8 mouse cellular contexts compared by ENCODE assay signal in genomic region chr4:132309140-132309848, GRCm38 (mm10). TPM values are rescaled to one million over a fixed set of nuclear protein-coding genes. Genes with fewer than 3 reads are reported as not detected.
A peak's percentile ranks its signal among the peaks of the same experiment; 100 is the strongest.
DNase-seq lines count a peak whose midpoint lies in the region; ATAC-seq and TF ChIP-seq lines count a peak whose summit lies in the region.

No protein-coding gene starts in this region.

- peak; percentile 14; the same call in 1 of the 2 replicates for TF ChIP-seq CTCF in liver, embryonic 14.5 days (IDR thresholded peaks at IDR 0.05; ENCODE audit: low read depth)
- no peak for TF ChIP-seq CTCF in olfactory bulb, adult 2 months (IDR thresholded peaks at IDR 0.05; ENCODE audit: insufficient read depth, low read depth, low read length)

- under 1% methylated on average over 15 of the region's 15 CpGs for WGBS in heart, embryonic 16.5 days
- WGBS in liver, embryonic 14.5 days (ENCODE audit: insufficient replicate concordance): under 1% methylated on average over 15 of the region's 15 CpGs
- WGBS in olfactory bulb, adult 2 months: under 1% methylated on average over 15 of the region's 15 CpGs

- peak overlapping the region; percentile 98 for H3K9ac ChIP-seq in heart, embryonic 16.5 days (ENCODE audit: low read length)
- peak overlapping the region; percentile 88 for H3K9ac ChIP-seq in liver, embryonic 14.5 days (replicated peaks)

- H3K4me3 ChIP-seq in heart, embryonic 16.5 days (ENCODE audit: low read length): peak overlapping the region; percentile 92
- H3K4me3 ChIP-seq in liver, embryonic 14.5 days (ENCODE audit: insufficient read depth in 1 of 2, low read depth in 2 of 2, low read length in 2 of 2): peak overlapping the region; percentile 79 to 86
- H3K4me3 ChIP-seq in olfactory bulb, adult 2 months (ENCODE audit: insufficient read depth, low read depth, low read length): peak overlapping the region; percentile 58

- H3K36me3 ChIP-seq in heart, embryonic 16.5 days (ENCODE audit: control insufficient read depth, insufficient read depth): peaks cover 35% of the 10 kb centered on the region
- peaks cover 20% of the 10 kb centered on the region for H3K36me3 ChIP-seq in liver, embryonic 14.5 days (replicated peaks; ENCODE audit: control insufficient read depth, insufficient read depth, low read depth)

- peak overlapping the region; percentile 84 for H3K4me2 ChIP-seq in heart, embryonic 16.5 days (ENCODE audit: low read depth, low read length)
- peak overlapping the region; percentile 72 for H3K4me2 ChIP-seq in liver, embryonic 14.5 days (ENCODE audit: low read depth)

- ATAC-seq in heart, embryonic 16.5 days (replicated peaks; ENCODE audit: extremely low read depth, insufficient read depth, low FRiP score): no peak
- no peak for ATAC-seq in liver, embryonic 14.5 days (ENCODE audit: insufficient read depth)

- peaks cover 11% of the 10 kb centered on the region for H3K4me1 ChIP-seq in heart, embryonic 16.5 days (ENCODE audit: control insufficient read depth, insufficient read depth, low read length)
- peaks cover 3 to 20% of the 10 kb centered on the region in 2 experiments; a peak in 3 of 4 replicates for H3K4me1 ChIP-seq in liver, embryonic 14.5 days (replicated peaks; ENCODE audit: control insufficient read depth in 2 of 2, insufficient read depth in 2 of 2, low read length in 1 of 2)
- peaks cover 5% of the 10 kb centered on the region; the same call in 1 of the 2 replicates for H3K4me1 ChIP-seq in olfactory bulb, adult 2 months (ENCODE audit: control insufficient read depth, insufficient read depth, low read length)

- no peaks in the 10 kb centered on the region for H3K9me3 ChIP-seq in heart, embryonic 16.5 days (replicated peaks; ENCODE audit: control insufficient read depth, low read length)
- H3K9me3 ChIP-seq in liver, embryonic 14.5 days (ENCODE audit: control insufficient read depth, low read length): no peaks in the 10 kb centered on the region

- DNase-seq in cerebellum, postnatal 14 days: peak; percentile 31 to 46
- no peak for DNase-seq in cerebellum, adult 9-10 months
- DNase-seq in thymus, postnatal 14 days: peak; percentile 21
- DNase-seq in thymus, postnatal 0 days (ENCODE audit: low spot score): no peak
- peak in 2 of 3 experiments; percentile 42 to 44 for DNase-seq in liver, embryonic 14.5 days (ENCODE audit: low read depth in 3 of 3, low spot score in 3 of 3)
- DNase-seq in left cerebral cortex, adult 18-20 months (ENCODE audit: low spot score in 2 of 2): no peak

- 0 out of 2 replicates have a peak, but pooled peaks have one; percentile 14 for TF ChIP-seq EP300 in liver, embryonic 14.5 days (IDR thresholded peaks at IDR 0.05; ENCODE audit: low read depth)

- H3K27ac ChIP-seq in heart, embryonic 16.5 days (ENCODE audit: low read length): peak overlapping the region; percentile 94
- H3K27ac ChIP-seq in liver, embryonic 14.5 days: peak overlapping the region; percentile 75
- H3K27ac ChIP-seq in olfactory bulb, adult 2 months (ENCODE audit: insufficient read depth, low read depth, low read length): peak overlapping the region; percentile 59

- H3K27me3 ChIP-seq in heart, embryonic 16.5 days (ENCODE audit: control insufficient read depth, insufficient read depth, low read length): no peaks in the 10 kb centered on the region
- H3K27me3 ChIP-seq in liver, embryonic 14.5 days (ENCODE audit: control insufficient read depth, insufficient read depth, low read length): no peaks in the 10 kb centered on the region

- no peak for TF ChIP-seq POLR2A in olfactory bulb, adult 2 months (IDR thresholded peaks at IDR 0.05; ENCODE audit: insufficient read depth, low read depth, low read length)

RNA-seq across cellular contexts. Expression of gene Rab42, which starts 6.1 kb away (rescaled TPM):
- polyA plus RNA-seq in thymus, postnatal 0 days (2015; fragmentation: Nextera tagmentation; extraction: Ambion mirVana): 10.8 and 11.9 TPM in 2 replicates
- polyA plus RNA-seq in heart, embryonic 16.5 days (2015; fragmentation: Nextera tagmentation; extraction: Ambion mirVana): 2.1 and 2.6 TPM in 2 replicates
- polyA plus RNA-seq in liver, embryonic 14.5 days (2012; rRNA removed): 0.33 and 0.47 TPM in 2 replicates
- 0.25 and 0.27 TPM in 2 replicates for polyA plus RNA-seq in liver, embryonic 14.5 days (2014; fragmentation: Nextera tagmentation; extraction: Ambion mirVana)
- not detected in 2 replicates for polyA plus RNA-seq in olfactory bulb, adult 2 months (2012; ENCODE audit: insufficient read depth, insufficient read length, low replicate concordance, missing spikeins)
- 1 to 10 TPM; 1.9 to 2.7 TPM for total RNA-seq in left cerebral cortex, adult 18-20 months (2021)

RNA-seq across cellular contexts. Expression of gene Trnau1ap, which starts 20.0 kb away (rescaled TPM):
- polyA plus RNA-seq in thymus, postnatal 0 days (2015; fragmentation: Nextera tagmentation; extraction: Ambion mirVana): 53.2 and 55.1 TPM in 2 replicates
- polyA plus RNA-seq in heart, embryonic 16.5 days (2015; fragmentation: Nextera tagmentation; extraction: Ambion mirVana): 71.5 and 72.2 TPM in 2 replicates
- 7.0 and 8.8 TPM in 2 replicates for polyA plus RNA-seq in liver, embryonic 14.5 days (2012; rRNA removed)
- polyA plus RNA-seq in liver, embryonic 14.5 days (2014; fragmentation: Nextera tagmentation; extraction: Ambion mirVana): 36.6 and 36.7 TPM in 2 replicates
- polyA plus RNA-seq in olfactory bulb, adult 2 months (2012; ENCODE audit: insufficient read depth, insufficient read length, low replicate concordance, missing spikeins): not detected in 2 replicates
- 10 to 100 TPM; 24.3 to 26.2 TPM for total RNA-seq in left cerebral cortex, adult 18-20 months (2021)

RNA-seq across cellular contexts. Expression of gene Taf12, which starts 35.1 kb away (rescaled TPM):
- 83.0 and 92.5 TPM in 2 replicates for polyA plus RNA-seq in thymus, postnatal 0 days (2015; fragmentation: Nextera tagmentation; extraction: Ambion mirVana)
- polyA plus RNA-seq in heart, embryonic 16.5 days (2015; fragmentation: Nextera tagmentation; extraction: Ambion mirVana): 30.0 and 35.3 TPM in 2 replicates
- polyA plus RNA-seq in liver, embryonic 14.5 days (2012; rRNA removed): 10.4 and 24.5 TPM in 2 replicates
- polyA plus RNA-seq in liver, embryonic 14.5 days (2014; fragmentation: Nextera tagmentation; extraction: Ambion mirVana): 48.7 and 49.5 TPM in 2 replicates
- not detected in 2 replicates for polyA plus RNA-seq in olfactory bulb, adult 2 months (2012; ENCODE audit: insufficient read depth, insufficient read length, low replicate concordance, missing spikeins)
- total RNA-seq in left cerebral cortex, adult 18-20 months (2021): 10 to 100 TPM; 23.1 to 24.5 TPM

RNA-seq across cellular contexts. Expression of gene Rcc1, which starts 44.1 kb away (rescaled TPM):
- 97.8 and 99.5 TPM in 2 replicates for polyA plus RNA-seq in thymus, postnatal 0 days (2015; fragmentation: Nextera tagmentation; extraction: Ambion mirVana)
- 41.7 and 44.4 TPM in 2 replicates for polyA plus RNA-seq in heart, embryonic 16.5 days (2015; fragmentation: Nextera tagmentation; extraction: Ambion mirVana)
- polyA plus RNA-seq in liver, embryonic 14.5 days (2012; rRNA removed): 21.5 and 22.2 TPM in 2 replicates
- polyA plus RNA-seq in liver, embryonic 14.5 days (2014; fragmentation: Nextera tagmentation; extraction: Ambion mirVana): 27.2 and 32.0 TPM in 2 replicates
- not detected in 2 replicates for polyA plus RNA-seq in olfactory bulb, adult 2 months (2012; ENCODE audit: insufficient read depth, insufficient read length, low replicate concordance, missing spikeins)
- 10 to 100 TPM; 11.6 to 13.2 TPM for total RNA-seq in left cerebral cortex, adult 18-20 months (2021)

RNA-seq across cellular contexts. Expression of gene Gmeb1, which starts 47.9 kb away (rescaled TPM):
- polyA plus RNA-seq in thymus, postnatal 0 days (2015; fragmentation: Nextera tagmentation; extraction: Ambion mirVana): 32.8 and 43.6 TPM in 2 replicates
- polyA plus RNA-seq in heart, embryonic 16.5 days (2015; fragmentation: Nextera tagmentation; extraction: Ambion mirVana): 26.8 TPM in 2 replicates
- polyA plus RNA-seq in liver, embryonic 14.5 days (2012; rRNA removed): 6.3 and 8.1 TPM in 2 replicates
- polyA plus RNA-seq in liver, embryonic 14.5 days (2014; fragmentation: Nextera tagmentation; extraction: Ambion mirVana): 9.9 and 12.2 TPM in 2 replicates
- not detected in 2 replicates for polyA plus RNA-seq in olfactory bulb, adult 2 months (2012; ENCODE audit: insufficient read depth, insufficient read length, low replicate concordance, missing spikeins)
- 10 to 100 TPM; 22.1 to 22.8 TPM for total RNA-seq in left cerebral cortex, adult 18-20 months (2021)

Comparison
In these comparisons a context has a peak if more than half of its experiments do, and no peak if none do; other contexts are left out.
1. DNase-seq: peak in cerebellum, postnatal 14 days (2 of 2), thymus, postnatal 14 days (single experiment) and liver, embryonic 14.5 days (2 of 3); none in cerebellum, adult 9-10 months (single experiment), thymus, postnatal 0 days (single experiment) and left cerebral cortex, adult 18-20 months (0 of 2).
2. Peak in every context shown above with its lines, with median percentiles within 50 percentile points of each other: H3K27ac ChIP-seq and H3K4me3 ChIP-seq.